Mouse (Mus musculus): ENCODE measurements around the gene Gm11232.
A peak's percentile ranks its signal among the peaks of the same experiment; 100 is the strongest.

Gm11232 gene

GRCm38 (mm10) chr4:71757865-71758264 is at the start of gene Gm11232:
Gm11232 (minus strand) TSS chr4:71757965.
- DNase-seq (ENCODE audit: low spot score in 2 of 2) = no peak

GRCm38 (mm10) chr4:71805977-71806534 is 48.3 kb upstream of the Gm11232 start:
- peak; percentile 3 to 8 for DNase-seq (ENCODE audit: low spot score in 2 of 2)

- DNase-seq (ENCODE audit: low spot score in 2 of 2) = no peak
Observed at GRCm38 (mm10) chr4:71765529-71765928, 7.8 kb upstream of the Gm11232 start.

- DNase-seq (ENCODE audit: low spot score in 2 of 2) = no peak
Observed at GRCm38 (mm10) chr4:71765071-71765470, 7.3 kb upstream of the Gm11232 start.

- peak; percentile 7 to 24 for DNase-seq (ENCODE audit: low spot score in 2 of 2)
Observed at GRCm38 (mm10) chr4:71756441-71757221, 1.1 kb downstream of the Gm11232 start.

- no peak for DNase-seq (ENCODE audit: low spot score in 2 of 2)
Observed at GRCm38 (mm10) chr4:71745741-71746140, 12.0 kb downstream of the Gm11232 start.

GRCm38 (mm10) chr4:71736529-71736928 is 21.2 kb downstream of the Gm11232 start:
- DNase-seq (ENCODE audit: low spot score in 2 of 2) = no peak

- DNase-seq (ENCODE audit: low spot score in 2 of 2) = no peak
Observed at GRCm38 (mm10) chr4:71735261-71735660, 22.5 kb downstream of the Gm11232 start.

- DNase-seq (ENCODE audit: low spot score in 2 of 2) = no peak
Observed at GRCm38 (mm10) chr4:71729401-71729800, 28.4 kb downstream of the Gm11232 start.

GRCm38 (mm10) chr4:71727611-71728010 is 30.2 kb downstream of the Gm11232 start:
- DNase-seq (ENCODE audit: low spot score in 2 of 2) = no peak

- DNase-seq (ENCODE audit: low spot score in 2 of 2) = no peak
Observed at GRCm38 (mm10) chr4:71727056-71727455, 30.7 kb downstream of the Gm11232 start.

GRCm38 (mm10) chr4:71725889-71726288 is 31.9 kb downstream of the Gm11232 start:
- DNase-seq (ENCODE audit: low spot score in 2 of 2) = no peak

All from urinary bladder, postnatal 36 days (tissue).